Mouse (Mus musculus): ENCODE results near the gene Dpp4. TPM values are rescaled to one million over a fixed set of nuclear protein-coding genes. Genes with fewer than 3 reads are reported as not detected.

The Dpp4 gene
- total RNA-seq (2021) = under 1 TPM; 0.94 to 0.96 TPM

GRCm38 (mm10) chr2:62412081-62412821, at the start of gene Dpp4:
TSS of gene Dpp4 (minus strand) at chr2:62412231.
- no peak for DNase-seq (ENCODE audit: extremely low spot score in 1 of 2, low spot score in 1 of 2)

- DNase-seq (ENCODE audit: extremely low spot score in 1 of 2, low spot score in 1 of 2) = no peak
These were observed 48.9 kb upstream of the Dpp4 start for GRCm38 (mm10) chr2:62460815-62461450.

- DNase-seq (ENCODE audit: extremely low spot score in 1 of 2, low spot score in 1 of 2) = peak in 1 of 2 experiments; percentile 12
These were observed 48.2 kb upstream of the Dpp4 start for GRCm38 (mm10) chr2:62460231-62460710.

GRCm38 (mm10) chr2:62459241-62460174, 47.5 kb upstream of the Dpp4 start:
- DNase-seq (ENCODE audit: extremely low spot score in 1 of 2, low spot score in 1 of 2) = no peak

- DNase-seq (ENCODE audit: extremely low spot score in 1 of 2, low spot score in 1 of 2) = no peak
These were observed 46.0 kb upstream of the Dpp4 start for GRCm38 (mm10) chr2:62458070-62458469.

GRCm38 (mm10) chr2:62454991-62455390, 43.0 kb upstream of the Dpp4 start:
- DNase-seq (ENCODE audit: extremely low spot score in 1 of 2, low spot score in 1 of 2) = no peak

GRCm38 (mm10) chr2:62454033-62454432, 42.0 kb upstream of the Dpp4 start:
- no peak for DNase-seq (ENCODE audit: extremely low spot score in 1 of 2, low spot score in 1 of 2)

- DNase-seq (ENCODE audit: extremely low spot score in 1 of 2, low spot score in 1 of 2) = no peak
These were observed 38.3 kb upstream of the Dpp4 start for GRCm38 (mm10) chr2:62450364-62450763.

GRCm38 (mm10) chr2:62449692-62450346, 37.8 kb upstream of the Dpp4 start:
- DNase-seq (ENCODE audit: extremely low spot score in 1 of 2, low spot score in 1 of 2) = no peak

- no peak for DNase-seq (ENCODE audit: extremely low spot score in 1 of 2, low spot score in 1 of 2)
These were observed 28.9 kb upstream of the Dpp4 start for GRCm38 (mm10) chr2:62440802-62441544.

GRCm38 (mm10) chr2:62440083-62440482, 28.1 kb upstream of the Dpp4 start:
- DNase-seq (ENCODE audit: extremely low spot score in 1 of 2, low spot score in 1 of 2) = no peak

- DNase-seq (ENCODE audit: extremely low spot score in 1 of 2, low spot score in 1 of 2) = no peak
These were observed 19.3 kb upstream of the Dpp4 start for GRCm38 (mm10) chr2:62431245-62431795.

GRCm38 (mm10) chr2:62425941-62426340, 13.9 kb upstream of the Dpp4 start:
- no peak for DNase-seq (ENCODE audit: extremely low spot score in 1 of 2, low spot score in 1 of 2)

GRCm38 (mm10) chr2:62423343-62423776, 11.3 kb upstream of the Dpp4 start:
- no peak for DNase-seq (ENCODE audit: extremely low spot score in 1 of 2, low spot score in 1 of 2)

- DNase-seq (ENCODE audit: extremely low spot score in 1 of 2, low spot score in 1 of 2) = no peak
These were observed 10.7 kb upstream of the Dpp4 start for GRCm38 (mm10) chr2:62422515-62423342.

- no peak for DNase-seq (ENCODE audit: extremely low spot score in 1 of 2, low spot score in 1 of 2)
These were observed 9.2 kb upstream of the Dpp4 start for GRCm38 (mm10) chr2:62421229-62421628.

GRCm38 (mm10) chr2:62420045-62420444, 8.0 kb upstream of the Dpp4 start:
- no peak for DNase-seq (ENCODE audit: extremely low spot score in 1 of 2, low spot score in 1 of 2)

- no peak for DNase-seq (ENCODE audit: extremely low spot score in 1 of 2, low spot score in 1 of 2)
These were observed 5.2 kb upstream of the Dpp4 start for GRCm38 (mm10) chr2:62417233-62417632.
